Mouse (Mus musculus) hindbrain, embryonic 14.5 days (tissue): Measurements from ENCODE around the gene Ppp1r14b. TPM values are rescaled to one million over a fixed set of nuclear protein-coding genes. Genes with fewer than 3 reads are reported as not detected.
A peak's percentile ranks its signal among the peaks of the same experiment; 100 is the strongest.

Experiments used
- ATAC-seq: fragments of 200-750 bp; cut with Nextera tagmentation; 2 replicates; pipeline ENCODE4 v1.8.0; 2017; ENCODE audit warnings: moderate number of reproducible peaks, mild to moderate bottlenecking, moderate TSS enrichment, moderate library complexity; ENCODE audit not compliant: low FRiP score
- DNase-seq: peaks from one replicate; pipeline ENCODE4 v3.0.0-alpha.2; 2015; ENCODE audit warnings: low spot score
- H3K27ac ChIP-seq: fragments of 300-500 bp; sonication (generic); 2 replicates; pipeline ENCODE4 v1.5.1; 2014; ENCODE audit warnings: mild to moderate bottlenecking, moderate library complexity
- H3K27me3 ChIP-seq: fragments of 300-500 bp; sonication (generic); 2 replicates; pipeline ENCODE4 v1.6.1; 2014; ENCODE audit warnings: mild to moderate bottlenecking, low read length, mixed read lengths; ENCODE audit not compliant: control insufficient read depth, insufficient read depth
- H3K36me3 ChIP-seq: fragments of 300-500 bp; sonication (generic); replicated peaks from 2 replicates; pipeline ENCODE4 v1.6.1; 2014; ENCODE audit not compliant: control insufficient read depth, insufficient read depth
- H3K4me1 ChIP-seq: fragments of 300-500 bp; sonication (generic); replicated peaks from 2 replicates; pipeline ENCODE4 v1.6.1; 2014; ENCODE audit warnings: antibody characterized with exemption, low read length, mixed read lengths; ENCODE audit not compliant: control insufficient read depth, insufficient read depth
- H3K4me2 ChIP-seq: fragments of 300-500 bp; sonication (generic); replicated peaks from 2 replicates; pipeline ENCODE4 v1.6.1; 2014; ENCODE audit warnings: mild to moderate bottlenecking, moderate library complexity
- H3K4me3 ChIP-seq: fragments of 300-500 bp; sonication (generic); replicated peaks from 2 replicates; pipeline ENCODE4 v1.5.1; 2014; ENCODE audit warnings: mild to moderate bottlenecking, low read length
- H3K9ac ChIP-seq: fragments of 300-500 bp; sonication (generic); 2 replicates; pipeline ENCODE4 v1.6.1; 2014
- H3K9me3 ChIP-seq: fragments of 300-500 bp; sonication (generic); 2 replicates; pipeline ENCODE4 v1.6.1; 2016; ENCODE audit warnings: low read length; ENCODE audit not compliant: control insufficient read depth
- WGBS: fragments of 180-500 bp; shearing (Covaris S2); extraction: QIAGEN DNeasy Blood & Tissue Kit; methylation state at CpG from one replicate; pipeline ENCODE4 v1.1.7; 2014; 5-methylcytosine and 5-hydroxymethylcytosine counted together
- polyA plus RNA-seq: library from polyadenylated mRNA; unstranded; fragments of >200 nt; fragmentation: Nextera tagmentation; extraction: Ambion mirVana; gene quantifications from 2 replicates; pipeline ENCODE4 v1.2.1, GENCODE M21; 2014

The Ppp1r14b gene
- polyA plus RNA-seq, 1 experiment from 2014 or later: 215 TPM

DNA sequence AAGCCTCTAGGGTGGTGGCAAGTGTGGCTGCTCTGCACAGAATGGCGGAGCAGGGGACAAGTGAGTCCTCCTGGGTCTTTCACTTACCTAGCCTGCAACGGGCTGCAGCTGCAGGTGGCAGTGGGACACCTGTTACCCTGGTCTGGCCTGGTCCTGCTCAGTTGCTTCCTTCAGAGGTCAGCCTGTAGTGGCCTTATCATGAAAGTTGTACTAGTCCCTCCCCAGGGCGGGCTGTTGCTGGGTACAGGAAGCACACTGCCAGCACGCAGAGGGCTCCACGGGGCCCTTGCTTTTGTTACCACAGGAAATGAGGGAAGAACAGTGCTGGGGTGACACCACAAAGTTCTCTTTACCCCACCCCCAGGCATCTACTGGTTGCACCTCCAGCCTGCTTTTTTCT lies 44.4 kb downstream of the Ppp1r14b start, which contains the start of gene Fermt3:
Fermt3 (minus strand) TSS at position 279 of the 400 bp plus-strand sequence.
- H3K36me3 ChIP-seq: peaks cover 61% of the 10 kb centered on the region
- H3K4me1 ChIP-seq: no peaks in the 10 kb centered on the region
- DNase-seq (no peak), ATAC-seq (no peak)
- no peak within 1 kb of the TSS for H3K4me3 ChIP-seq
- no peak within 1 kb of the TSS for H3K9ac ChIP-seq
- H3K27me3 ChIP-seq: no peaks in the 10 kb centered on the region
- no peak within 1 kb of the TSS for H3K4me2 ChIP-seq
- 91% methylated on average over 5 of the region's 5 CpGs for WGBS
- no peak within 1 kb of the TSS for H3K27ac ChIP-seq
- no peaks in the 10 kb centered on the region for H3K9me3 ChIP-seq

GRCm38 (mm10) chr19:7020224-7020641 lies 45.5 kb downstream of the Ppp1r14b start:
- no peak overlapping the region for H3K9ac ChIP-seq
- no peak overlapping the region for H3K4me3 ChIP-seq
- H3K27ac ChIP-seq: no peak overlapping the region
- peaks cover 72% of the 10 kb centered on the region for H3K36me3 ChIP-seq
- H3K4me2 ChIP-seq: no peak overlapping the region
- H3K27me3 ChIP-seq: no peaks in the 10 kb centered on the region
- no peaks in the 10 kb centered on the region for H3K4me1 ChIP-seq
- peak; percentile 70; the same call in 1 of the 2 replicates for ATAC-seq
- DNase-seq: peak; percentile 61
- WGBS: 48% methylated on average over 3 of the region's 3 CpGs
- H3K9me3 ChIP-seq: no peaks in the 10 kb centered on the region

Other genes starting within 250 kb of the Ppp1r14b start
- gene Rps6ka4, start 134.3 kb upstream of the Ppp1r14b start, polyA plus RNA-seq: 10.6 and 11.1 TPM in 2 replicates
- gene Ccdc88b, start 116.8 kb upstream of the Ppp1r14b start, polyA plus RNA-seq: 0.48 and 0.90 TPM in 2 replicates
- 107 and 118 TPM in 2 replicates for gene Trmt112, start 65.3 kb upstream of the Ppp1r14b start, polyA plus RNA-seq
- gene Prdx5, start 64.9 kb upstream of the Ppp1r14b start, polyA plus RNA-seq: 291 and 300 TPM in 2 replicates
- gene Esrra, start 53.2 kb upstream of the Ppp1r14b start, polyA plus RNA-seq: 6.2 and 7.3 TPM in 2 replicates
- 1.7 and 2.3 TPM in 2 replicates for gene Catsperz, start 49.6 kb upstream of the Ppp1r14b start, polyA plus RNA-seq
- gene Kcnk4, start 40.5 kb upstream of the Ppp1r14b start, polyA plus RNA-seq: 8.5 and 10.9 TPM in 2 replicates
- 81.8 and 84.5 TPM in 2 replicates for gene Bad, start 33.1 kb upstream of the Ppp1r14b start, polyA plus RNA-seq
- gene Gpr137, start 32.5 kb upstream of the Ppp1r14b start, polyA plus RNA-seq: 60.2 and 68.8 TPM in 2 replicates
- 10.6 and 11.4 TPM in 2 replicates for gene Plcb3, start 1.5 kb downstream of the Ppp1r14b start, polyA plus RNA-seq
- 99.2 and 101 TPM in 2 replicates for gene Fkbp2, start 5.5 kb downstream of the Ppp1r14b start, polyA plus RNA-seq
- 54.8 and 57.6 TPM in 2 replicates for gene Vegfb, start 12.7 kb downstream of the Ppp1r14b start, polyA plus RNA-seq
- gene Dnajc4, start 17.6 kb downstream of the Ppp1r14b start, polyA plus RNA-seq: 22.8 and 23.7 TPM in 2 replicates
- gene Nudt22, start 21.1 kb downstream of the Ppp1r14b start, polyA plus RNA-seq: 18.0 and 19.0 TPM in 2 replicates
- gene Trpt1, start 21.2 kb downstream of the Ppp1r14b start, polyA plus RNA-seq: 17.8 and 19.8 TPM in 2 replicates
- gene Fermt3, start 44.5 kb downstream of the Ppp1r14b start, polyA plus RNA-seq: 3.1 and 3.8 TPM in 2 replicates
- 204 and 230 TPM in 2 replicates for gene Stip1, start 65.0 kb downstream of the Ppp1r14b start, polyA plus RNA-seq
- gene Macrod1, start 81.8 kb downstream of the Ppp1r14b start, polyA plus RNA-seq: 5.2 and 6.9 TPM in 2 replicates
- 8.7 and 9.5 TPM in 2 replicates for gene Flrt1, start 130.8 kb downstream of the Ppp1r14b start, polyA plus RNA-seq
- gene Otub1, start 231.3 kb downstream of the Ppp1r14b start, polyA plus RNA-seq: 231 and 234 TPM in 2 replicates
- gene Cox8a, start 242.6 kb downstream of the Ppp1r14b start, polyA plus RNA-seq: 1,225 and 1,275 TPM in 2 replicates